Mouse (Mus musculus): ENCODE measurements around the gene Dab1.

The Dab1 gene

DNA sequence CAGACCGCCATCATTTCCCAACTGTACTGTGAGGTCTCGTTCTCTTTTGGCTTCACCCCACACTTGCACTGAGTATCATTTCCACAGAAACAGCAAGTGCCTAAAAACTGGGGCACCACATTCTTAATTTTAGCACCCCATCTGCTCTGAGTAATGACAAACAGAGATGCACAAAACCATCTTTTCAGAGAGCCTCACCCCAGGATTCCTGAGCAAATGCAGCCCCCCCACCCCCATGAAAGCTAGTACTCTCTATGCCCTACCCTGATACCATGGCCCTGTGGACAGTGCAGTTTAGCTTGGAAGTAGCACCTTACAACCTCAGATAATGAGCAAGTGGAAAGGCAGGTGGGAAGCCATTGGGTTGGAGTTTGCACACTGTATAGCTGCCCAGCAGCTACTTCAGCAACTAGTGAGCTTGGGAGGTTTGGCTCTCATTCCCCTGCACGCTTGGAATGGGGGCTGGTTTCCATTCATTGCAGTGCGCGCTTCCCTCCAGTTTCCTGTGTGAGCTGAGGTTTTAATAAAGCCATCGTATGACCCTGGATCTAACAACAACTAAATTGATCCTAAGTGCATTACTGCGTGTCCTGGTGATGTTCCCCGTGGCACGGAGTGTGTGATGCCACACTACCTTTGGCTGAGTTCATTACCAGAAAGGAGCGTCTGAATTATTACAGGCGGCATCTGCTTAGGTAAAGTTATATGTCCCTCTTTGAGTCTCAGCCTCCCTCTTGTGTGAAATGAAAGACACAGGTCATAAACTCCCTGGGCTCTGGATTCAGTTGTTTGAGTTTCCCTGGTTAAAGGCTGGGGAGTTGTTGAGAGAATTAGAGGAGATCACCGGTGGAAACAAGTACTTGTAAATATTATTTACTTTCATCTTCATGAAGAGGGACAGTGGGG, 842.2 kb downstream of the Dab1 start:
- no peak for DNase-seq

DNA sequence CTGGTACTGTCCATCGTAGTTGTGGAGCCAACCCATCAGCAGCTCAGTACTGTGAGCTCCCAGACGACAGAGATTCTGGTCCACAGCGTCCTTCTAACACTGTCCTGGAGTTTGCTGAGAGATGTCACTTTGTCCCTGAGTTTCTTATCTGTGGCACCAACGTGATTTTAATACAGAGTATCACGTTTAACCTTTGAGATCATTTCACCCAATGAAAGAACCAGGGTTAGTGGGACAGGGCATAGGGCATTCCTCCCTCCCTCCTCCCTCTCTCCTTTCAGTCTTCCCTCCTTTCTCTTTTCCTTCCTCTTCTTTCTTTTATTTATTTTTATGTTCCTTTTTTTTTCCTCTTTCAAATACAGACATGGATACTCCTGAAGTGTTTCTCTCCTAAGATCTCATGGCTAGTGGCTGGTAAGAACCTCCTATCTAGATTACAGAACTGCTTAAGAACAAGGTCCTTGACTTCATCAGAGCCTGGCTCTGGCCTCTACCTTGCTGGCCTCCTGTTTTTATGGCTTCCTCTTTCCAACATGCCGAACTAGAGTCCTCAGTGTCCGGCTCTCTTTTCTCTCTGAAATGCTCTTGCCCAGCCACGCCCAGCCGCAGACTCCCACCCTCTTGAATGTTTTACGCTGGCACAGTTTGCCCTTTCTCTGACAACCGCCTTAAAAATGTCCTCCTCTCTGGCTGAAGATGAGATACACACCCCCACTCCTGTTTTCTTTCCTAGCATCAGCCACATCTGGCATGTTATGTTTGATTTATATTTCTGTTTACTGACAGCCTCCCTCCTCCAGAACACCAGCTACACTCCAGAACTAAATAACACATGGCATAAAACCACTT, 844.0 kb downstream of the Dab1 start:
- DNase-seq, result no peak

- no peak for DNase-seq
These were observed 844.6 kb downstream of the Dab1 start for GRCm38 (mm10) chr4:104463781-104464170.

- DNase-seq, result no peak
These were observed 846.4 kb downstream of the Dab1 start for GRCm38 (mm10) chr4:104465594-104465993.

DNA sequence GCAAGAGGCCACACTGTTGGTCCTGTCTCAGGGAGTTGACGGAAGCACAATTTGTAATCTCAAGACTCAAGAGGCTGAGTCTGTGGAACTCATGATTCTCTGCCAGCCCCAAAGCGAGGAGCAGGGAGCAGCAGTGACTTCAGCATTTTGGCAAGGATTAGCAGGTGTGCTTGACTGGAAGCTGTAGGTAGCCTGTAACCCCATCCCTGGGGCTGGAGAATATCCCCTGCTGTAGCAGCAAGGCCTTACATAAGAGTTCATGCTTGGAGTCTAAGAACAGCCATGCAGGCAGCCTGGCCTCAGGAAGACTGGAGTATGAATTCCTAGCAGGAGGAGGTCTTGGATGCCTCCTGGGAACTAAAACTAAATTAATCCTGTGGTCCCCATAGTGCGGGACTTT, 849.5 kb downstream of the Dab1 start:
- DNase-seq, result no peak

- DNase-seq, result no peak
These were observed 853.8 kb downstream of the Dab1 start for GRCm38 (mm10) chr4:104472915-104473314.

DNA sequence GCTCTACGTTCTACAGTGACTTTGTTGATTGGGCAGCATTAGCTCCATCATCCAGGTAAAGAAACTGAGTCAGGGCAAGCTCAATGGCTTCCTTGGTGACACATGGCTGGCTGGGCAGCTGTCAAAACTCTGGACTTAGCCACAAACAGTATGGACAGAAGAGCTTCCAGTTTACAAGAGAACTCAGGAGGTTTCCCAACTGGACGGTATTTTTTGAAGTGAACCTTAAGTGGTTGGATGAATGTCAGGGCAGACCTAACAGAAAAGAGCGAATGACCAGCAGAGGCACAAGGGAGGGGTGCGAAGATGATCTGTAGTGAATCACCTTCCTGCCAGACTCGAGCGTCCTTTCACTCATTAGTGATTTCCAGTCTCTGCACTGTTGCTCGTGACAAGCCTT, 857.7 kb downstream of the Dab1 start:
- DNase-seq, result no peak

DNA sequence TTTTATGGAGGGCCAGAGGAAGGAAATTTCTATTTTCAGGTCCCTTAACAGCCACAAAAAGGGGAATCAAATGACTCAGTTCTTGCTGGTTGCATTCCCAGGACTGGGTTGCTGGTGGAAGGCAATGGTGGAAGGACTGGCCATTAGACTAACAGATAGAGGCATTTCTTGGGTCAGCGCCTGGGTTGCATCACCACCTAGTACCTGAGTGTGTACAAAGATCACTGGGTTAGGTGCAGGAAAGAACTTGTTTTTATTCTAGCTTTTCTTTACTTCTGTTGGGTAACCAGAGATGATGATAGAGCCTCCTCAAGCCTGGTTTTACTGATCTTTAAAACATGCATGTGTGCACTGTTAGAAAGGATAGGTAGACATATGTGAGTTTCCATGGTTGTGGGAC, 864.8 kb downstream of the Dab1 start:
- DNase-seq, result no peak

DNA sequence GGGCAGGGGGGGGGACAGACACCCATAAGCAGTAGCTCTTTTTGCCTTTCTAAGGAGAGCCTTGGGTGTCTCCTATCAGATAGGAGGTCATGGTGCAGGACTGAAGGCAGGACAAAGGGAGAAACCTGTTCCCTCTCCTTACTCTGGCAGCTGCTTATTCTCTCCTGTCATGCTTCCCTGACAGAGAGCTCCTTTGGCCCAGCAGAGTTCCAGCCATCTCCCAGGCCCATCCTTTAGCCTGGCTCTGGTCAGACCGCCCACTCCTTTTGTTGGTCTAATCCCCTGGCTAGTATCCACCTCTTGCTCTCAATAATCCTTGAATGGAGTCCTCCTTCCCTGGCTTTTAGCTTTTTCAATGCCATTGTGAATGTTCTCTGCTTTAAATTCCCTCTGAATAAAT, 878.1 kb downstream of the Dab1 start:
- no peak for DNase-seq

- no peak for DNase-seq
These were observed 881.0 kb downstream of the Dab1 start for GRCm38 (mm10) chr4:104500112-104500511.

DNA sequence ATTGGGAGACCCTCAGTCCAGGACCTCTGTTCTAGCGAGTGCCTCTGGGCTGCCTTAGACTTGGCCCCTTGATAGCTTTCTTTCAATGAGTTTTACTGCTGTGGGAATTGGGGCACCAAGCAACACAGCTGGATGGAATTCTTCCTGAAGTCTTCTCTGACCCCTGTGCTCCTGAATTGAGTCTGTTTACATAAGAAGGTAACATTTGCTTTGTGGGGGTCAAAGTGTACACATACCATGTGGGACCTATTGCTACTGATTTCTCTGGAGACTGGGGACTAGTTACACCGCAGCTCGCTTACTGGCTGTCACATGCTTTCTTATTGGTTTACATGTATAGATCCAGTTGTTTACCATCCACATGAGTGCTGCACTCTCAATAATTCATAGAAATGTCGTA, 881.5 kb downstream of the Dab1 start:
- no peak for DNase-seq

DNA sequence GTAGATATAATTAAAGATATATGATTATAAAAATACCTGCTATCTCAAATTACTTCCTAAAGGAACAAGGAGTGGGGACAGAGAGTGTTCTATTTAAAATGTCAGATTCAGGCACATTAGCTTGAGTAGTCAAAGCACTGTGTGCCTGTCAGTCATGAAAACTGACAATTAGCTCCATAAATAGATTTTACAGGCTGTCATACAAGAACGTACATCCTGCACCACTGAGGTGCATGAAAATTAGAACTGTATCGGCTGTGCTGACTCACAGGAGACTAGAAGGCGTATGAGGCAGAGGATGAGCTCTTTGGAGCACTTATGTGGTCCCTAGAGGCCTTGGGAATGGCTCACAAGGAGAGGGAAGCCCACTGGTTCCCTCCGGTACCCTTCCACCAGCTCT, 882.1 kb downstream of the Dab1 start:
- DNase-seq, result no peak

- no peak for DNase-seq
These were observed 885.8 kb downstream of the Dab1 start for GRCm38 (mm10) chr4:104504916-104505315.

DNA sequence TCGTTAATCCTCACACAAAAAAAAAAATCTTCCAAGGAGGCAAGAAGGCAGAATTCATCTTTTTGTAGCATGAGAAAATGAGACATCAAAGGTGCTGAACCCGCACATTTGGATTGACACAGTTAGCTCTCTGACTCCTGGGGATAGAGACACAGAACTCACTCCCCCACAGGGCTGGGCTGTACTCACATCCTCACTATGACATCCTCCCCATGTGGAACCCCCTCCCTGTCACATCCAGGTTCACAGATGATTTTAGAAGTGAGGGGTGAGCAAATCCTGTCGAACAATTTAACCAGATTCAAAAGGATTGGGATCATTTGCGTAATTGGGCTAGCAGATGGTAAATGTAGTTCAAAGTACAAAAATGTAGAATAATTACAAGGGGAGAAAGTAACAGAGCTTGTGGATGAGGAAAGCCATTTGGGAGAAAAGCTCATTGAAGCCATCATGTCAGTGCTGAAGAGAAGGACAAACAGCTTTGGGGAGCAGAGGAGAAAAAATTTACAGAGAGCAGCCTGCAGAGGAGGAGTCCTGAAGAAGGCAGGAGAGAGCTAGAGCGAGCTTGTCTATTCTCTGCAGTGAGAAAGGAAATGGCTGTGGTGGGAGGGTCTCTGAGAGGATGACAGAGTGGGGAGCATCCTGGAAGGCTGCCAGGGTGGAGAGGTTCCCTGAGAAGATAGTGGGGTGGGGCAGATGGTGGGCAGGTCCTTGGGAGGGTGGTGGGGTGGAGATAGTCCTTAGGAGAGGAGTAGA, 890.2 kb downstream of the Dab1 start:
- no peak for DNase-seq

DNA sequence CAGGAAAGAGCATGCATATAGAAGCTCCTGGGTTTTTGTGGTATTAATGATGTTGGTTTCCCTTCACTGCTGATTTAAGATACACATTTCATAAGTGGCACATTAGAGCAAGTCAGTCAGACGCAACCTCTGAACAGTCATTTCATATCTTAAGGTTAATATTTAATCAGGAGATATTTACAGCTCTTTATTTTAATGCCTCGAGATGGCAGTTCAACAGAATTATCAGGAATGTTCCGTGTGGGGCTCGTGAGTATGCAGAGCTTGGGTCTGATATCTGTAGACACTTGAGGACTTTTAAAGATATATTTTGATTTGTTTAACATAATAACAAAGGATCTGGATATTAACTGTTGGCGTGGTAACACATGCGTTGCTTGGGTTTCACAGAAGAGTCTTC, 892.7 kb downstream of the Dab1 start:
- DNase-seq, result no peak

- no peak for DNase-seq
These were observed 893.4 kb downstream of the Dab1 start for GRCm38 (mm10) chr4:104512513-104512912.

GRCm38 (mm10) chr4:104513622-104514021, 894.5 kb downstream of the Dab1 start:
- no peak for DNase-seq

DNA sequence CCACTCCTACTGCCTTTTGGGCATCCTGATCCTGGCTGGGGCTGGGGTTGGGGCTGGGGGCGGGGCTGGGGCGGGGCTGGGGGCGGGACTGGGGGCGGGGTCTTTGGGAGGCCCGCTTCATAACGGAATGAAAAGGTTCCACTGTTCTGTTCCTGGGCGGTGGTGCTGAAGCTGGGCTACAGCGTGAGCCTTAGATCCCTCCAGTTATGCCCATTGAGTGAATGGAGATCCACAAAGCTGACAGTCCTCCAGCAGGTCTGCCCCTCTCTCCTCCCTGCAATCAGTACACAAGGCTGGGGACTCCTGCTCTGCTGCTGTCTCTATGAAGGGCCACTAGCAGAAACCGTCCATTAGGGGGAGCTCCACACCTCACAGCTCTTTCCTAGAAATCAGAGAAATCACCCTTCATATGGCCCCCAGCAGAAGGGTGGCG, 895.4 kb downstream of the Dab1 start:
- peak; percentile 89 for DNase-seq

DNA sequence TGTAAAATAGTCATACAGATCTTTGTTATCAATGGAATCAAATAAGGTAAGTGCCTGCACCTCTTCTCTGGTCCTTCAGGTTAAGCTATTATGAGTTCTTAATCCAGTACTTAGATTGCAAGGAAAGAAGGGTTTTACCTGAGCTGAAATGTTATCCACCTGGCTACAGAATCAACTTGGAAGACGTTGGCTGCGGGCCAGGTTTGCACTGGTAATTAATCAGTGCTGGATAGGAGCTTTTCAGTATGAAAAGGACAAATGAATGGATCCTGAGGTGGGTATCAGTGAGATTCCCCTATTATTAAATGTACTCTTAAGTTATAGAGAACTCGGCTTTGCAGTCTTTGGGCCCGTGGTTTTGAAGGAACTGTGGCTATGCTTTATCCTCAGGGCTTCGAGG, 896.5 kb downstream of the Dab1 start:
- no peak for DNase-seq

DNA sequence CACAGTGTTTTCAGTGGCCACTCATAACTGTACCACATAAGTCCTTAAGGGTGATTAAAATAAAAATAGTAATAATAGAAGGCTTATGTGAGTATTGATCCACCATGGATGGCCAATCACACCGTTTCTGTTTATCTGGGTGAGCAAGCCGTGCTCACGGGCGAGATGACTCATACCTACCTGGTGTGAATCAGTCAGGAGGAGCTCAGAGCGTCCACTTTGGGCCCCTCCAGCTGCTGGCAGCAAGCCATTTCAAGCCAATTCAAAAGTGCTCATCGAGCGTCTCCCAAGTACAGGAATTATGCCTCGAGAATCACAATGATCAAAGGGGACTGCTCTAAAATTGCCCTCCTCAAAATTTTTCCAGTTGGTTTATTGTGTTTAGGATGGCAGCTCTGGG, 903.2 kb downstream of the Dab1 start:
- DNase-seq, result no peak

GRCm38 (mm10) chr4:104523776-104524175, 904.6 kb downstream of the Dab1 start:
- DNase-seq, result no peak

GRCm38 (mm10) chr4:104529905-104530646, 910.9 kb downstream of the Dab1 start:
- DNase-seq, result no peak

DNA sequence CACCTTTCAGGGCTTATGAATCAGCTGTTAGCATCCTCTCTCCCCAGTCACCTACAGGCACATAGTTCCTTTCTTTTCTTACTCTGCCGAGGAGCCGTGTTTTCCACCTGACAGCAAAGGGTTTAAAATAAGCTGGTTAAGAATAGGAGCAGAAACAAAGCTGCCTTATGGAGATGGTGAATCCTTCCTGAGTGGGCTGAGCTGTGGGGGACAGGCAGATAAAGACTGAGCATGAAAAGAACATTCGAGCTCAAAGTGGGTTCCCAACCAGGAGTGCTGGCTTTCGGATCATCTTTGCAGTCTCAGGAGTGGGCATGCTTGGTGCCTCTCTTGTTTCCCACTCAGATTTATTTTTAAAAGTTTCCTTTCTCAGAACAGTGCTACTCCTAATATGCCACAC, 913.7 kb downstream of the Dab1 start:
- no peak for DNase-seq
